Mouse (Mus musculus): ENCODE measurements around the gene Rasl11b. TPM values are rescaled to one million over a fixed set of nuclear protein-coding genes. Genes with fewer than 3 reads are reported as not detected.

Gene Rasl11b
- polyA plus RNA-seq, 1 experiment from 2014 or later = 11.4 TPM

DNA sequence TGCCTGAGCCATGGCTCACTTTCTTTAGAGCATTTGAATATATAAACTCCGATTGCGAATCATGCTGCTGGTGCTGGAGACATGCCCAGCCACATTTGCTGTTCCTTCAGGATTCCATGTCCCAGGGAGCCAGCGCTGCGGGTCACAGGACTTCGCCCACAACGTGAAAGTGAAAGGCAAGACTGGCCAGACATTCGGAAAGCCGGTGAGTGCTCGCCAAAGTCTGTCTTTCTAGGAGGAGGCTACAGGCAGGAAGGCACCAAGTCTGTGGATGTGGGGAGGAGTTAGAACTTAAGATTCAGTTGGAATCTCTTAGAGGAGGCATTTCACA lies 5.0 kb upstream of the Rasl11b start:
- 0 out of 2 replicates have a peak, but pooled peaks cover 8% of the 10 kb centered on the region for H3K27me3 ChIP-seq (replicated peaks)
- no peak overlapping the region for H3K9ac ChIP-seq
- H3K4me3 ChIP-seq = no peak overlapping the region
- no peak for ATAC-seq (replicated peaks)
- no peak overlapping the region for H3K4me2 ChIP-seq
- 31% methylated on average over 9 of the region's 9 CpGs for WGBS
- no peaks in the 10 kb centered on the region for H3K36me3 ChIP-seq (replicated peaks)
- H3K27ac ChIP-seq = no peak overlapping the region
- H3K4me1 ChIP-seq = peaks cover 11% of the 10 kb centered on the region
- no peaks in the 10 kb centered on the region for H3K9me3 ChIP-seq

DNA sequence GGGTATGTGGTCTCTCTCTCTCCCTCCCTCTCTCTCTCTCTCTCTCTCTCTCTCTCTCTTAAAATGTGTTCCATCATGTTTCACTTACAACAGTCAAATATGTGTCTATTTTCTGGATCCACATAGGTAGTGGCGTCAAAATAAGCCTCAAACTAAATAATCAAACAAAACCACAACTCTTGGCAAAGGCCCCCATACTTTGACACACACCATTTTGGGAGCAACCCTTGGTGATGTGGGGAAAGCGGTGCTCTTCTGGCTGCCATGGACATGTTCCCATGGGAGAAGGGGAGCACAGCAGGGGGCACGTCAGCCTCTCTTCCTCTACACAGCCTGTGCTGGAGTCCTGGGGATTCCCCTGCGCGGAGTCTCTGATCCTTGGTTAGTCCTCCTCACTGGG lies 4.2 kb upstream of the Rasl11b start:
- 0 out of 2 replicates have a peak, but pooled peaks cover 8% of the 10 kb centered on the region for H3K27me3 ChIP-seq (replicated peaks)
- H3K27ac ChIP-seq = no peak overlapping the region
- peaks cover 17% of the 10 kb centered on the region for H3K4me1 ChIP-seq
- no peak overlapping the region for H3K9ac ChIP-seq
- ATAC-seq (replicated peaks) = no peak
- no peaks in the 10 kb centered on the region for H3K36me3 ChIP-seq (replicated peaks)
- 76% methylated on average over 5 of the region's 5 CpGs for WGBS
- no peak overlapping the region for H3K4me2 ChIP-seq
- no peak overlapping the region for H3K4me3 ChIP-seq
- H3K9me3 ChIP-seq = no peaks in the 10 kb centered on the region

DNA sequence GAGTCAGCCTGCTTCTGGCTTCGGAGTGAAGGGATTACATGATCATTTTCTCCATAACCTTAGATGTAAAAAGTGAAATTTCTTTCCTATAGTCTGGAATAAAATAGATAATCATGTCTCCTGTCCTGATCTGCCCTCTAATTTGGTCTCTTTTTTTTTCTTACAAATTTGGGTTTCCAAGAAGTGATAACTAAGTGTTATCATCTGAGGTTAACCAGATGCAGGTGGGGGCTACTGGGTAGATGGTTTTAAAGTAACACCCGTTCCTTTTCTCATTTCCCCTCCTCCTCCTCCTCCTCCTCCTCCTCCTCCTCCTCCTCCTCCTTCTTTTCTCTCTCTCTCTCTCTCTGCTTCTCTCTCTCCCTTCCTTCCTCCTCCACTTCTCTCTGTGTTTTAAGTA lies 2.1 kb upstream of the Rasl11b start:
- 70% methylated on average over 2 of the region's 2 CpGs for WGBS

DNA sequence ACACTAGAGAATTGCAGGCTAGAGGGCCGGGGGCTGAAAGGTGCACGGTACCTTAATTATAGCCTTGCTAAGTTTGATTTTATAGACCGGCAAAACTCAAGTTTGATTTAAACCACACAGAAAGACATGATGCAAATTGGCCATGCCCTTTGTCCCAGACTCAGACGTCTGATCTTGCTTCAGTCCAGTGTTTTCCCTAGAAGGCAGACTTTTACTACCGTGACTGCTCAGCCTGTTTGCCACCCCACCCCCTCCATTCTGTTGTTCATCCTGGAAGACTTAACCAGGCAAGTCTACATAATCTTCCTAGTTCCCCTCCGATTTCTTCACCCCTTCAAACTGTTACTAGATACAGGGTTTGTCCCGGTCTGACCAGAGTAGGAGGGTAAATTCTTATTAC lies 1.5 kb upstream of the Rasl11b start:
- WGBS = 26% methylated on average over 7 of the region's 7 CpGs
- Histone ChIP-seq H3K4me2 (no peak overlapping the region), H3K4me3 (no peak overlapping the region)

More for the DNA sequence above, 2.1 kb upstream of the Rasl11b start:
- Histone ChIP-seq H3K9ac (no peak overlapping the region), H3K27me3 (replicated peaks) (0 out of 2 replicates have a peak, but pooled peaks cover 8% of the 10 kb centered on the region), H3K4me1 (peaks cover 29% of the 10 kb centered on the region), H3K27ac (no peak overlapping the region), H3K36me3 (replicated peaks) (no peaks in the 10 kb centered on the region), H3K4me3 (no peak overlapping the region), H3K9me3 (no peaks in the 10 kb centered on the region), H3K4me2 (no peak overlapping the region)
- no peak for ATAC-seq (replicated peaks)

DNA sequence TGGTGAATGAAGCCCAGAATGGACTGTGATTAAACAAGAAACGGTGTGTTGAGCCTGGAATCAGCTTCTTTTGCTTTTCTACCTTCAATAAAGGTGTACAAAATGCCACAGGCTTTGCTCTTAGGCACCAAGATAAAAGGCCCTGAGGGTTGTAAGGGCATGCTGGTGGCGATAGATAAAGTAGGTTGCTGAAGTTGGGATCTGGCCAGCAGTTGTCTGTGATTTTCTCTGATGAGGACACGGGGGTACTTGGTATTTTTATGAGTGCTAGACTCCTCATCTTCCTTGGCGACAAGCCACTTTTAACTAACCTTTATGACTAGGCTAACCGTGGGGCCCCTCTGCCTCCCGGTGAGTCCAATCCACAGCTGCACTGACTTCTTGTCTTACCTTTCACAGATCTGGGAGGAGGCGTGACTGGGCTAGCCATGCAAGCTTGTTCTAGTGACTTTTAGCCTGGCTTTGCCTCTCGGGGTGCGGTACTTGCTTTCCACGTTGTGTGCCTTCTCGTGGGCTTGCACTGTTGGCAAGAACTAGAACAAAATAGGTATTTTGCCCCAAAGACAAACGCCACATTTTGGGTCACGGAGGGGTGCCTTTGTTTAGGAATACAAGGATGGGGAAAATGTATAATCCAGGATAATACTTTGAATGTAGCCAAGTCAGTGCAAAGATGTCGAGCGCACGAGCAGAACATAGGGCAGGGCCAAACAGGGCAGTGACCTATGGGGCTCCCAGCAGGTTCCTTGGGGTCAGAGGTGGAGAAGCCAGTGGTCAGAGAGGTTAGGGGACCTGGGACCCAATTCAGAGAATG lies 852 bp upstream of the Rasl11b start:
- Histone ChIP-seq H3K9me3 (no peaks in the 10 kb centered on the region), H3K4me1 (peaks cover 30% of the 10 kb centered on the region), H3K4me3 (peak overlapping the region; percentile 84), H3K27ac (no peak overlapping the region), H3K4me2 (peak overlapping the region; percentile 91), H3K27me3 (replicated peaks) (0 out of 2 replicates have a peak, but pooled peaks cover 5% of the 10 kb centered on the region), H3K36me3 (replicated peaks) (no peaks in the 10 kb centered on the region), H3K9ac (peak overlapping the region; percentile 52; the same call in 1 of the 2 replicates)
- no peak; the same call in 1 of the 2 replicates for ATAC-seq (replicated peaks)
- 24% methylated on average over 16 of the region's 16 CpGs for WGBS

More for the DNA sequence above, 1.5 kb upstream of the Rasl11b start:
- H3K4me1 ChIP-seq = peaks cover 30% of the 10 kb centered on the region
- H3K27ac ChIP-seq = no peak overlapping the region
- no peak for ATAC-seq (replicated peaks)
- H3K9ac ChIP-seq = no peak overlapping the region
- no peaks in the 10 kb centered on the region for H3K9me3 ChIP-seq
- H3K27me3 ChIP-seq (replicated peaks) = 0 out of 2 replicates have a peak, but pooled peaks cover 5% of the 10 kb centered on the region
- no peaks in the 10 kb centered on the region for H3K36me3 ChIP-seq (replicated peaks)

DNA sequence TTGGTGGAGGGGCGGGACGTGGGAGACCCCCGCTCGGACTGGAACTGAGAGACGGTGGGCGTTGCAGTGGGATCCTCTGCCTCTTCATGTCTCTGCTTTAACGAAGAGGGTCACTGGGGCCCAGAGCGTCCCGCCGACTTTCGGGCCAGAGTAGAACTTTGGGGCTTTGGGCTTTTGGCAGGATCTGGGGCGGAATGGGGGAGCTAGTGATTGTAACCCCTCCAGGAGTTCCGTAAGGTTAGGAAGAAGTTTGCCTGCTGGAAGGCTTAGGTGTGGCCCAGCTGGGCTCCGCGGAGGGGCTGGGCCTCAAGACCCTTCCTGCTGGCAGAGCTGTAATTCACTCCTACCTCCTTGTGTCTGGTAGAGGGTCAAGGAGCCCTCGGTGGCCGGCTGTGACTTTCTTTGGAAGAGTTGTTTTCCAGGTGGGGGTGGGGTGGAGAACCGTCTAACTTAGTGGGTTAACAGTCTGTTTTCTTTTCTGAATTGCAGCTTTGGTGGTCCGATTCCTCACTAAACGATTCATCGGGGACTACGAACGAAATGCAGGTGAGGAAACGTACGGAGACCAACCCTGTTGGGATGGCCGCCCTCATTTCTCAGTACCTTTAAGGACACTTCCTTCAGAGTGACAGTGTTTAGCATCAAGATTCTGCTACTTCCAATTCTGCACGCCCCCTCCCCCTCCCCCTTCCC lies 674 bp downstream of the Rasl11b start:
- Histone ChIP-seq H3K27me3 (replicated peaks) (0 out of 2 replicates have a peak, but pooled peaks cover 5% of the 10 kb centered on the region), H3K27ac (peak overlapping the region; percentile 56; the same call in 1 of the 2 replicates), H3K4me1 (peaks cover 30% of the 10 kb centered on the region), H3K9me3 (no peaks in the 10 kb centered on the region), H3K4me2 (peak overlapping the region; percentile 91), H3K9ac (peak overlapping the region; percentile 82), H3K4me3 (peak overlapping the region; percentile 84), H3K36me3 (replicated peaks) (no peaks in the 10 kb centered on the region)
- peak; percentile 12 for ATAC-seq (replicated peaks)
- WGBS = 2% methylated on average over 27 of the region's 27 CpGs

DNA sequence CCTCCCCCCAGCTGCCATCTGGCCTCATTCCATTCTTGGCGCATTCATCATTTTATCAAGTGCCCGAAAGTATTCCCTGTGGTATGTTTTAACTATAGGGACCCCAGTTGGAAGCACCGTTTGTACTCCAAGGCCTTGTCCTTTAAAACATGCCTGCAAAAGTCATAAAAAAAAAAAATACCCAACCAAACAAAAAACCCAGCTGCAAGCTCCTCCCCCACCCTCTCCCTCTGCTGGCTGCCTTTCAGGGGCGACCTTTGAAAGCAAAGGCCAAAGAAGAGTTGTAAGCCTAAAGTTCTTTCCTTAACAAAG lies 1.2 kb downstream of the Rasl11b start:
- H3K4me1 ChIP-seq = peaks cover 30% of the 10 kb centered on the region
- H3K9me3 ChIP-seq = no peaks in the 10 kb centered on the region
- WGBS = 6% methylated on average over 4 of the region's 4 CpGs
- H3K27ac ChIP-seq = no peak overlapping the region
- H3K36me3 ChIP-seq (replicated peaks) = no peaks in the 10 kb centered on the region
- H3K4me3 ChIP-seq = peak overlapping the region; percentile 84; the same call in 1 of the 2 replicates
- H3K9ac ChIP-seq = no peak overlapping the region
- no peak for ATAC-seq (replicated peaks)
- H3K27me3 ChIP-seq (replicated peaks) = 0 out of 2 replicates have a peak, but pooled peaks cover 5% of the 10 kb centered on the region
- peak overlapping the region; percentile 91 for H3K4me2 ChIP-seq

DNA sequence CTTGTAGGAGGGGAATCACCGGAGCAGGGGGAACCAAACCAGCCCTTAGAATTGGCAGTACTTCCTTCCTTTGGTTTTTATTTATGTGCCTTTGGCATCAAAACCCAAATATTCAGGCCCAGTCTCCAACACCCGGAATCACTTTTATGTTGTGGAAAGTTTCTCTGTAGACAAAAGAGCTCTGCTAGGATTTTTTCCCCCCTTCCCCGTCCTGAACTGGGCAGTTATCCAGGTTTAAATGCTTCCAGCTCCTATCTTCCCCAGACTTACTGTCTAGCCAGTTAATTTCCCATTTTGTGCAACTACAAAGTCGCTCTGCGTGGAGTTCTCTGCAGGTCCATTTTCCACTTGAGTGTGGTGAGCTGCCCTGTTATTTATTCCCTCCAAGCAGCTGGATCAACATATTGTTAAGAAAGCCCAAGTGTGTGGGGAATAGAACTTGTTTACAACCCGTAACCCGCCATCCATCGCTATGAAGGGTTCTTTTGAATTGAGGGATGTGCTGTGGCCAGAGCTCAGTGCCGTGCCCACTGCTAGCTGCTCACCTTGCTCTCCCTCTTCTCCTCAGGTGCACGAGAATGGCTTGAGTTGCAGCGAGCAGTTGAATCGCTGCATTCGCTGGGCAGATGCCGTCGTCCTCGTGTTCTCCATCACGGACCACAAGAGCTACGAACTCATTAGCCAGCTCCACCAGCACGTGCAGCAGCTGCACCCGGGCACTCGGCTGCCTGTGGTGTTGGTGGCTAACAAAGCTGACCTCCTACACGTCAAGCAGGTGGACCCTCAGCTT lies 2.6 kb downstream of the Rasl11b start:
- Histone ChIP-seq H3K36me3 (replicated peaks) (no peaks in the 10 kb centered on the region), H3K4me3 (no peak overlapping the region), H3K27ac (no peak overlapping the region), H3K9me3 (no peaks in the 10 kb centered on the region), H3K27me3 (replicated peaks) (no peaks in the 10 kb centered on the region), H3K9ac (no peak overlapping the region), H3K4me2 (no peak overlapping the region), H3K4me1 (peaks cover 30% of the 10 kb centered on the region)
- ATAC-seq (replicated peaks) = no peak
- WGBS = 77% methylated on average over 22 of the region's 22 CpGs

DNA sequence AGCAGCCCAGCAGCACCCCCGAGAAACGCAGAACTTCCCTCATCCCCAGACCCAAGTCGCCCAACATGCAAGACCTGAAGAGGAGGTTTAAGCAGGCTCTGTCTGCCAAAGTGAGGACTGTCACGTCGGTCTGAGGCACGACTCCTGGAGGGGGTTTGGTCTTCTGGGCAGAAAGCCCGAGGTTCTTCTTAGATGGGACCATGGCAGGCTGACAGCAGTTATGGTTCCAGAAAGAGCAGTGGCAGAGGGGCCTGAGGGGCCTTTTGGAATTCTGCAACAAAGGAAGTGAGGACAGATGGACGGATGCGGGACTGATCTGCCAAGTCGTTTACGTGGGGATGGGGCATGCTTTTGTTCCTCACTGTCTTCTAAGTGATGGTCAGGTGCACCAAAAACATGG lies 3.4 kb downstream of the Rasl11b start:
- Histone ChIP-seq H3K9me3 (no peaks in the 10 kb centered on the region), H3K4me1 (peaks cover 28% of the 10 kb centered on the region), H3K27me3 (replicated peaks) (no peaks in the 10 kb centered on the region), H3K36me3 (replicated peaks) (no peaks in the 10 kb centered on the region), H3K27ac (no peak overlapping the region), H3K4me3 (no peak overlapping the region), H3K4me2 (no peak overlapping the region), H3K9ac (no peak overlapping the region)
- 81% methylated on average over 11 of the region's 11 CpGs for WGBS
- ATAC-seq (replicated peaks) = no peak

DNA sequence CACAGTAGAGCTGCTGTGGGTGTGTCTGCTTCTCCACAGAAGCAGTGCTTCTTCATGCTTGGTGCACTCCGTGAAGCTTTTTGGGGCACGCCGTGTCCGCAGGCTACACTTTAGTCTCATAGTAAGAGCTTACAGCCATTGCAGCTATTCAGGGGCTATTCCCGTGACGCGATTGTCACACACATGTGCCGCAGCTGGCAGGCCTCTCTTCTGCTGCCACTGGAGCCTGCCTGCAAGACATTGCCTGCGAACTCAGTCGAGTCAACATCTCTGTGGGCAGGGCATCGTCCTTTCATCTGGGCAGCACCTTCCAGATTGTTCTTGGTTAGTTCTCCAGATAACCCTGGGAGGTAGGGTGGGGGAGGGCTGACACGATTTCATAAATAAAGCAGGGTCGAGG lies 4.7 kb downstream of the Rasl11b start:
- no peak overlapping the region for H3K4me3 ChIP-seq
- H3K27ac ChIP-seq = no peak overlapping the region
- H3K27me3 ChIP-seq (replicated peaks) = no peaks in the 10 kb centered on the region
- peaks cover 19% of the 10 kb centered on the region for H3K4me1 ChIP-seq
- no peak overlapping the region for H3K4me2 ChIP-seq
- no peak for ATAC-seq (replicated peaks)
- H3K9ac ChIP-seq = no peak overlapping the region
- 83% methylated on average over 13 of the region's 13 CpGs for WGBS
- no peaks in the 10 kb centered on the region for H3K9me3 ChIP-seq
- no peaks in the 10 kb centered on the region for H3K36me3 ChIP-seq (replicated peaks)

DNA sequence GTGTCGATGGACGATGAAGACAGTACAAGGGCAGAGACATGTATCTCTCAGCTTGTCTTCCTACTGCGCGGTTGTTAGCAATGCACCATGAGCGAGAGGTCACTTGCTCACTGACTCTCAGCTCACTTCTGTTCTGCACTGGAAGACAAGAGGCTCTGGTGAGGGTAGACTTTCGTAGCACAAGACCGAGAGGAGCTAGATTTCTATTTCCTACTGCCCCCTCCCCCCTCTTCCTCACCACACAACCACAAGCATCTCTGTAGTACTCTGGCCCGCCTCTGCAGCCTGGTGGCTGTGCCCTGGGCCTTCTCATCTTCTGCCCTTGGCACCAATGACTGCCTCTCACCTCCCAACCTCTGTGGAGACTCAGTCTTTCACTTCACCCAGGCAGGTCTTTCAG lies 5.4 kb downstream of the Rasl11b start:
- H3K4me1 ChIP-seq = peaks cover 17% of the 10 kb centered on the region
- ATAC-seq (replicated peaks) = no peak
- no peak overlapping the region for H3K4me2 ChIP-seq
- H3K4me3 ChIP-seq = no peak overlapping the region
- H3K36me3 ChIP-seq (replicated peaks) = no peaks in the 10 kb centered on the region
- H3K27ac ChIP-seq = no peak overlapping the region
- no peaks in the 10 kb centered on the region for H3K27me3 ChIP-seq (replicated peaks)
- no peak overlapping the region for H3K9ac ChIP-seq
- WGBS = 90% methylated on average over 8 of the region's 8 CpGs
- H3K9me3 ChIP-seq = no peaks in the 10 kb centered on the region
